Mouse (Mus musculus): ENCODE data around the gene F2rl3.

DNA sequence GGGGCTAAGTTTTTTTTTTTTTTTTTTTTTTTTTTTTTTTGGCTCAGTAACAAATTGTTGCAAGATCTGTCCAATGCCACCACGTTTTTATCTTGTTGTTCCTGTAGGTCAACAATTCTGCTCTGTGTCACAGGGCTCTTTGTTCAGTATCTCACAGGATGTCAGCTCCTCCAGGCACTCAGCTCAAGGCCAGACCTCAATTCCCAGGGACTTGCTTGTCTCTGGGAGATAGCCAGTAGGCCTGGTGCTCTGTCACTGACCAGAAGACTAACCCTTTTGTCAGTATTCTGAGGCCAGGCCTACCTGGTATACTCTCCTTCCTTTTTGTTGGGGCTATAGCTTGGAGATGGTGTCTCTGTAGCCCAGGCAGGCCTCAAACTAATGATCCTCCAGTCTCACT lies 41.1 kb upstream of the F2rl3 start:
- TF ChIP-seq CTCF (conservative IDR thresholded peaks at IDR 0.05; ENCODE audit: low read length), result no peak
- TF ChIP-seq POU5F1 (IDR thresholded peaks at IDR 0.05; ENCODE audit: borderline replicate concordance, low read length), result no peak
